Mouse (Mus musculus): ENCODE measurements around the gene Cldn11.

The Cldn11 gene

DNA sequence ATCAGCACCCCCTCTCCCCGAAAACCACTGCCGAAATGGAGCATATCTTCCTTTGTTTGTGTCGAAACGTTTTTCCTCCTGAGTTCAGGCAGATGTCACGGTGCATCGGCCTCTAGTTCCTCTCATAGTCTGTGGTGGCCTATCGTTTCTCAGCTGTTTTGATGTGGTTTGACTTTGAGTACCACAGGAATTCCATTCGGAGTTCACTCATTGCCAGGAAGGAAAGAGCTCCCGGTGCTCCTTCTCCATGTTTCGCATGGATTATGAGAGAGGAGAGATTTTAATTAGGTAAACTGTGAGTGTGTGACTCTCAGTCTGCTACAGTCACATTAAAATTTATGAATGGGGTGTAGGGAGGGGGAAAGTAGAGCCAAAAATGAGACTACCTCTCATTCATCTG is 10.3 kb downstream of the Cldn11 start:
- DNase-seq (ENCODE audit: low read depth, low spot score): no peak

DNA sequence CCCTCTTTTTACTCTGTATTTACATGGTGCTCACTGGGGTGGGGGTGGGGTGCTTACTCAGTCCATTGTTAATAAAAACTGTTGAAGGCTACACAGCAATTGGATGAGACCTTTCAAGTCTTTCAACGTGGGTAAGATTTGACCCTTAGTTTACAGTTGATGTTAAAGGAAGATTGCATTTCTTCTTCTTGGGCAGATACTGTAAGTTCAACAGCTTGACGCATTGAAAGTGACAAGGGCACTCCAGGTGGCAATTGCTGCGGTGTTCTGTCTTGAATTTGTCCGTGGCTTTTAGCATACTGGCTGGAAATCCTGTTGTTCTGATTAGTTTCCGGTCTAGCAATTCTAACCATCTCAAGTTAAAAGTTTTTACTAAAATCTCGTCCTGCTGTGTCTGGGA is 11.6 kb downstream of the Cldn11 start:
- DNase-seq (ENCODE audit: low read depth, low spot score): no peak

DNA sequence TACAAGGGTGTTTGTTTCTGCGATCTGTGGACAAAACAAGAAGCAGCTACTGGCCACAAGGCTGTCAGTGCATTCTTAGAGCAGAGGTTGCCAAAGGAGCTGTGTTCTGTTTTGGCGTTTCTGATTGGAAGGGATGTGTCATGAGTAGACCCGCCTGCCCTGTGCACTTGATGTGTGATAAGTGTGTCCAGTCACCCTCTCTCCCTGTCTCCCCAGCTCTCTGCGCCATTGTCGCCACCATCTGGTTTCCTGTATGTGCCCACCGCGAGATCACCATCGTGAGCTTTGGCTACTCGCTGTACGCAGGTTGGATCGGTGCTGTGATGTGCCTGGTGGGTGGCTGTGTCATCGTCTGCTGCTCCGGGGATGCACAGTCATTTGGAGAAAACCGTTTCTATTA is 13.1 kb downstream of the Cldn11 start:
- no peak for DNase-seq (ENCODE audit: low read depth, low spot score)

DNA sequence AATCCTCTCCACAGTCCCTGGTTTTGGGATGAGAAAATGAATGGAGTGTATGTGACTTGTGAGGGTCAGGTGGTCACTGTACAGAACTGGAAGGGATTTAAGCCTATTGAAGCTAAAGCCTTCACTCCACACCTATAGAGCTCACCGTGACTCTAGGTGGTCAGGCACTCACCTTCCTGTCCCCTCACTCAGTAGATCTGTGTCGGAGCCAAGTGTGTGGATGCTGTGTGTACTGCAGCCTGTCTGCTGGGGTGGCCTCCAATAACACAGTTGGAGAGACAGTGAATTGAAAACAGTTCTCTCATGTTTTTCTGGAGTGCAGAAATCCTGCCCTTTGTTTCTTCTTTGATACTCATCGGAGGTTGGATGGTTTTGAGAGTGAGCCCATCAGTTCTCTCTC is 16.1 kb downstream of the Cldn11 start:
- no peak for DNase-seq (ENCODE audit: low read depth, low spot score)

DNA sequence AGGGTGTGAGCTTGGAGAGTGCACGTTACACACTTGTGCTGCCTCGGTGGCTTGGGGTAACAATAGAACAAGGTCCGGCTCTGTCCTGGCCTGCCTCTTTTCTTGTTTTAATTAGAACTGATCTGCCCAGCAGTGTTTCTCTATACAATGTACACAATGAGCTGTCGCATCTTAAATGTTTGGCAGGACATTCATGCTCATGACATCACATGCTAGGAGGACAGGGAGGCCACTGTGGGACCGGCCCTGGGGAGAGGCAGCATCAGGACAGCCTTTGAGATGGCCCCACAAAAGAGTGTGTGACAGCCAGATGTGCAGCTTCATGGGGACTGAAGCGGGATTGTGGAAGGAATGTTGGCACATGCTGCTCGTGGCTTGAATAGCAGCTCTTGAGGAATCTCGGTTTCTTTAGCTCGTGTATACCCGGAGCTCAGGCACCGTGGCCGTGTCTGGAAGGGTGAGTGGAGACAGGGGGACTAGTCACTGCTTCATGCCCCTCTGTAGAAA is 16.7 kb downstream of the Cldn11 start:
- DNase-seq (ENCODE audit: low read depth, low spot score): no peak

DNA sequence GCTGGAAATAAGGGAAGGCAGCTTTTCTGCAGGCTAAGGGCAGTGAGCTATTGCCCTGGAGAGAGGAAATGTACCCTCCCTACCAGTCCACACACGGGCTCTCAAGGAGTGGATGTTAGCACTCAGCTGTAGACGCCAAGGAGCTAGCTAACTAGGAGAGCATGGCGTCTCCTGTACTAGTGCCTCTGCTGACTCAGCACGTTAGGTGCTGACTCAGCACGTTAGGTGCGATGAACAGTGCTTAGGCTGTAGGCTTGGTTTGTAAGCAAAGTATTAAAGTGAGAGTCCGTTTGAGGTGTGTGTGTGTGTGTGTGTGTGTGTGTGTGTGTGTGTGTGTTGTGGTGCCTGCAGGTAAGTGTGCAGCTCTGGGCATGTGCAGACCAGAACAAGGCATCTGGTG is 40.6 kb downstream of the Cldn11 start:
- no peak for DNase-seq (ENCODE audit: low read depth, low spot score)

DNA sequence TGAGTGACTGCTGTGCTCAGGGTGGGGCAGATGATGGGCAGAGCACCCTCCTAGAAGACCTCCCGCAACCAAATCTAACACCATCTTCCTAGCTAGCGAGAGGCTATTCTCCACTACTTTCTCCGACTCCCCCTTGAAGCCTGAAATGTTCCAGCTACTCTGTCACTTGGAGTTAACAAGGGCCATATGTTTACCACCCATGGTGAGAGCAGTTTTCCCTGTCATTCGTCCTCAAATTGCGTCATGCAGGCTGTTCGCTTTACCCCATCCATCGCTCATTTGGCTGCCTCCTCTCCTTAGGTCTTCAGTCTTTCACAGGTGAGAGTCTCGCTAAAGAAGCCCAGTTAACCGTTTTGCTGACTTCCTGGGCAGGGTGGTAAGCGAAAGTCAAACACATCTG is 41.7 kb downstream of the Cldn11 start:
- no peak for DNase-seq (ENCODE audit: low read depth, low spot score)

DNA sequence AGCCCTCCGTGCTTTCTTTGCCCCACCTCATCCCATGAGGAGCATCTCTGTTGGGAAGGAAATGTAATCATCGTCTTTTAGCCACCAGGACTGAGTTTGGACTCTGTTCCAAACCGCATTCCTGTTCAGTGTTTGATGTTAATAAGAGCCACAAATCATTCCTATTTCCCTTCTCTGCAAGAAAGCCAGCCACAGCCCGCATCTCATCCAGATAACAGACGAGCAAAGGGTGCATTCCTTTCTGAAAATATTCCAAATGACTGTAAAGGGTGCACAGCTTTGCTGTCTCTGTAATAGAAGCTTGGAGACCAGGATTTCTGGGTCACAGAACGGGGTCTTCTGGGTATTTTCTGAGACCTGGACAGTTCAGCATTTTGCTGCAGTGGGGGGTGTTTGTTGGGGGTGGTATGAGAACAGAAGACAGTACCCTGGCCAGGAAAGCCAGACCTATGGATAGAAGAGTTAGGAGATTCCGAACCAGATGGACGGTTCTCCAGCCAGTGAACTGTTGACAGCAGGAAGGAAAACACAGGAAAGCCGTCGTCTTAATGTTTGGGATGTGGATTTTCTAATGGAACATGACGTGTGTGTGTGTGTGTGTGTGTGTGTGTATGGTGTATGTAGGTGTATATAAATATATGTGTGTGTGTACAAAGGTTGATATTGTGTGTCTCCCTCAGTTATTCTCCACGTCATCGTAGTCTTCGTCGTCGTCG is 49.6 kb downstream of the Cldn11 start:
- no peak for DNase-seq (ENCODE audit: low read depth, low spot score)

DNA sequence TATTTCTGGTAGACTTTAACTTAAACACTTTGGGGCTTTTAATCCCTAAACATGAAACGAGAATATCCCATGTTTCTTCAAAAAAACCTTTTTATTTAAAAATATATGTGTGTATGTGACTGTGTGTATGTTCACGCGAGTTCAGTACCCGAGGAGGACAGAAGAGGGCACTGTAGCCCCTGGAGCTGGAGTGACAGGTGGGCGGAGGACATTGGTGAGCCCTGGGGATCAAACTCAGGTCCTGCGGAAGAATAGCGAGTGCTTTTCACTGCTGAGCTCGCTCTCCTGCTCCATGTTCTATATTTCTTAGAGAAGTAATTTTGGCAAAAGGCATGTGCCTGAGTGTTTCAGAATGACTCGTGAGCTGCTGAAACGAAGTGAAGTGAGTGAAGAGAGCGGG is 54.2 kb downstream of the Cldn11 start:
- no peak for DNase-seq (ENCODE audit: low read depth, low spot score)

DNA sequence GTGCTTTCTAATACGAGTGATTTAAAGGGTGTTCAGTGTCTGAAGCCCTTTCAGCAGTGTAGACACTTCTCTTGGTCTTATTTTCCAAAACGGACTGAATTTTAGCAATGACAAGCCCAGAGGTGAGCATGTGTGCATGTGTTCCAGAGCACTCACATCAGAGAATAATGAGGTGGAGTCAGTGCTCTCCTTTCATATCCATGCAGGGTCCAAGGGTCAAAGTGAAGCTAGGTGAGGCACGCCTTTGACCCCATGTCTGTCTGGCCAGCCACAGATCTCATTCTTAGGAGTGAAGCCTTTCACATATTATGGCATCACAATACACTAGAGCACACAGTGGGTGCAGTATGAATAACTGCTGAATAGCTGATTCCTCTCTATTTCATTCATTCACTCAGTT is 55.4 kb downstream of the Cldn11 start:
- DNase-seq (ENCODE audit: low read depth, low spot score): no peak

DNA sequence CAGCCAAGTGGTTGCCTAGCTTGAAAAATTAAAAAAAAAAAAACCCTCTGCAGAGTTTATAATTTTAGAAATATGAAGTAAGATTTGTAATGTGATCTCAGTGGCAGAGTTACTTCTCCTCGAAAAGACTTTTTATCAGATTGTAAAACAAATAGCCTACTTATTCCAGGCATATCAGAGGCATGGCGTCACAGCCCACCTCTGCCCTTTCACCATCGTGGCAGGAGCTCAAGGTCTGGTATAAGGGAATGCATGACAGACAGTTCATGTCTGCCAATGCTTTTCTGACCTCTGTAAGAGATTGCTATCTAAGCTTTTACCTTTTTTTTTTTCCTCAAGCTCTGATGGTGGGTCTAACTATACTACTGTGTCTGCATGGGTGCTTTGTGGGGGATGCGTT is 58.3 kb downstream of the Cldn11 start:
- no peak for DNase-seq (ENCODE audit: low read depth, low spot score)

DNA sequence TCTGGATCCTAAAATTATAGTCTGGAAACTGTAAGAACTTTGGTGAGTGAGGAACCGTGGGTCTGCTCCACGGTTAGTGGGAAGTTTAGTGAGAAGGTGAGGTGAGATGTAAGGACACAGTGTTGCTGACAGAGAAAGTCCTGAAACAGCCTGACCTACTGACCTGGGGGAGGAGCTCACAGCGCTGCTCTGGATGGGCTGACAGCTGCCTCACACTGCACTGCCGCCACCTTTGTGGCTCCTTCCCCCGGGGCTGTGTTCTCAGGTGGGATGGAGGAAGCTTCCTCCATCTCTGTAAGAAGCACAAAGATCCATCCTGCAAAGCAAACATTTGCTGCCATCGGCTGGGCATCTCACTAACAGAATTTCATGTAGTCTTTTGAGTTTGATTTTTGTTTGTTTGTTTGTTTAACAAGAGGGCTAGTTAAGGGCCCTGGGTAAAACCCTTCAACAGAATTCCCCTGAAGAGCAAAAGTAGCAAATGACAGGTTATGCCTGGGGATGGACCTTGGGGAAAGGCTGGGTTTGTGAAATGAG is 58.8 kb downstream of the Cldn11 start:
- no peak for DNase-seq (ENCODE audit: low read depth, low spot score)

DNA sequence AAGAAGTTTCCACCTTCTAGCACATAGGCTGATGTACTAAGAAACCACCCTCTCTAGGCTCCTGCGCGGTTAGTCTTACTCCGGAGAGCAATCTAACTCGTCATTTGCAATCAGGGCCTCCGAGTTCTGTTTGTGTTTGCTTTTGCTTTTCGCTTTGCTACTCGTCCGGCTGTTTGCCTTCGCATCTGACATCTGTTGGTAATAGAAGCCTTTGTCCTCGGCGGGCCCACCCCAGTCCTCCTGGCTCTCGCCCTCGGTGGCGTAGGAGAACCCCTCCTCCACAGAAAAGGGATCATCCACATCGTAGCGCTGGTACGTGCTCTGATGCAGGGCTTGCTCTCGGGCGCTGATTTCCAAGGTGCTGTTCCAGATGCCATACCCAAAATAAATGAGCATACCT is 59.3 kb downstream of the Cldn11 start:
- no peak for DNase-seq (ENCODE audit: low read depth, low spot score)

DNA sequence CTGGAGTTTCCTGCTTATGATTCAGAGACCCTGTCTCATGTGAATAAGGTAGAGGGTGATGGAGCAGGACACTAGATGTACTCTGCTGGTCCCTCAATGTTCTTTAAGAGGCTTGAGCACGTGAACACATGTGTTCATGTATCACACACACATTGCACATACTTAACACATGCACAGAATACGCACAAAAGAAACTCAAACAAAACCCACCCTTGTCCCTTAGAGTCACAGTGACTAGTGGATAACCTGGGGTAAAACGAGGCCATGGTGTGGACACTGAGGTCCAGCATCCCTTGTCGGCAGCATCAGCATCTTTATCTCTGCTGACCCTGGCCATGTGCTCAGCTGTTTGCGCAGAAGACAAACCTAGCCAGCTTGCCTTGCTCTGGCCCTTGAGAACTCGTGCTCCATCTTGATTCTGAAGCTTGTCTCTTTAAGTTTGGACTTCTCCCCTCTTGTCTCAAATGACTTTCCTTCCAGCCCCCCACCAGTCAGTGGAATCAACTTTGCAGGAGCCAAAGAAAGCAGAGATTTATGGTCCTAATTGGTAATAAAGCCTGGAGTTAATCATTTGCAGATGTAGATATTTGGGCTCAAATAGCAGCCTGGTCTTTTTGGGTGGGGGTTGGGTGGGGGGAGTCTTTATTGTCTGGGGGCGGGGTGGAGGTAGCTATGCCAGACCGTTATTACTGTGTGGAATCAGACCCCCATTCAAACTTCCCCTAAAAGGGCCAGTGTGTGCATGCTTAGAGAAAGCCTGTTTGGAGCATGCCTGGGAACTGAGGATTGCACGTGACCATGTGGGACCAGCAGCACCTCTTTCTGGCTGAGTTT is 62.7 kb downstream of the Cldn11 start:
- no peak for DNase-seq (ENCODE audit: low read depth, low spot score)

DNA sequence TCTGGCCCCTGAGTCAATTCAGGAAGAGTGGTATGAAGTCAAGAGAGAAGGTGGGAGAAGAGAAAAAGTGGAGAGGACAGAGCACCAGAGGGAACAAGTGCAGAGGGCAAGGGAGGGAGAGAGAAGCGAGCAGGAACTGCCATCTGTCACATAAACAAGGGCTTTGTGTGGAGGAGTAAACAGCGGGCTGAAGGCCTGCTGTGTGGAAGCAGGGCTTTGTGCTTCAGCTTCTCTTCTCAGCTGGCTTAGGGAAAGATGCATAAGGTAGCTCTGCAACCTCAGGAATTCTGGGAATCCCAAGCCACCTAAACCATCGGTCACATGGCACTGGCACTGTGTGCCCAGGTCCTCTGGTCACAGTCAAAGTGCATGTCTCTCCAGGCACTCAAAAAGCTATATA is 64.1 kb downstream of the Cldn11 start:
- no peak for DNase-seq (ENCODE audit: low read depth, low spot score)
